Mouse (Mus musculus) granulocyte monocyte progenitor cell, adult 5-6 weeks (primary cell): ENCODE results near the gene Kbtbd13. TPM values are rescaled to one million over a fixed set of nuclear protein-coding genes. Genes with fewer than 3 reads are reported as not detected.
"Not testable (repeated sequence)": the region's sequence is repeated elsewhere in the genome, so short reads cannot be mapped to it uniquely, and the experiment has no call there.

ENCODE experiments used
- ATAC-seq: replicated peaks from 2 replicates; pipeline ENCODE4 v1.8.0; 2016; ENCODE audit warnings: mild to moderate bottlenecking, moderate TSS enrichment, inconsistent platforms; ENCODE audit not compliant: poor library complexity, severe bottlenecking
- total RNA-seq, 2 experiments: library from RNA; stranded (forward) in 1 of 2; stranded (reverse) in 1 of 2; fragments of 200-712, 200-1000 nt in 1 of 2; fragments of >200 nt in 1 of 2; fragmentation: Nextera tagmentation in 1 of 2; gene quantifications; 2 replicates each; pipeline ENCODE4 v1.2.3; 2014 to 2017

Gene Kbtbd13
- total RNA-seq, 2 experiments from 2014 or later = 0.31 TPM; not detected in 1

- no peak for ATAC-seq
Observed at GRCm38 (mm10) chr9:65358956-65359480, 32.4 kb downstream of the Kbtbd13 start.

- no peak for ATAC-seq
Observed at GRCm38 (mm10) chr9:65356971-65357370, 34.5 kb downstream of the Kbtbd13 start.

GRCm38 (mm10) chr9:65356561-65356960, 34.9 kb downstream of the Kbtbd13 start:
- ATAC-seq = no peak

GRCm38 (mm10) chr9:65353251-65353650, 38.2 kb downstream of the Kbtbd13 start:
- no peak for ATAC-seq

- no peak for ATAC-seq
Observed at GRCm38 (mm10) chr9:65347112-65347850, 44.2 kb downstream of the Kbtbd13 start.

- peak; percentile 50 for ATAC-seq
Observed at GRCm38 (mm10) chr9:65346476-65347111, 44.9 kb downstream of the Kbtbd13 start.

GRCm38 (mm10) chr9:65345854-65346475, 45.5 kb downstream of the Kbtbd13 start, which contains the start of gene Pdcd7:
TSS of gene Pdcd7 (plus strand) at chr9:65346104.
- peak; percentile 98 for ATAC-seq

- ATAC-seq = not testable (repeated sequence)
Observed at GRCm38 (mm10) chr9:65345439-65345838, 46.0 kb downstream of the Kbtbd13 start.

GRCm38 (mm10) chr9:65340414-65340813, 51.0 kb downstream of the Kbtbd13 start:
- ATAC-seq = no peak

GRCm38 (mm10) chr9:65339146-65339545, 52.3 kb downstream of the Kbtbd13 start:
- ATAC-seq = no peak

Other genes with a start within 250 kb of the Kbtbd13 start
- gene Parp16, start 196.3 kb downstream of the Kbtbd13 start, total RNA-seq (2014; fragmentation: Nextera tagmentation) = 2.1 and 8.0 TPM in 2 replicates
- 1.4 and 2.2 TPM in 2 replicates for gene Parp16, start 196.3 kb downstream of the Kbtbd13 start, total RNA-seq (2017)
- gene Cilp, start 126.5 kb downstream of the Kbtbd13 start, total RNA-seq (2014; fragmentation: Nextera tagmentation) = not detected in 2 replicates
- not detected in 2 replicates for gene Cilp, start 126.5 kb downstream of the Kbtbd13 start, total RNA-seq (2017)
- 15.8 and 24.0 TPM in 2 replicates for gene Clpx, start 97.4 kb downstream of the Kbtbd13 start, total RNA-seq (2014; fragmentation: Nextera tagmentation)
- 44.3 and 51.7 TPM in 2 replicates for gene Clpx, start 97.4 kb downstream of the Kbtbd13 start, total RNA-seq (2017)
- gene Pdcd7, start 45.5 kb downstream of the Kbtbd13 start, total RNA-seq (2014; fragmentation: Nextera tagmentation) = 11.3 and 14.7 TPM in 2 replicates
- 23.0 and 40.2 TPM in 2 replicates for gene Pdcd7, start 45.5 kb downstream of the Kbtbd13 start, total RNA-seq (2017)
- gene Ubap1l, start 30.6 kb downstream of the Kbtbd13 start, total RNA-seq (2014; fragmentation: Nextera tagmentation) = not detected in 2 replicates
- gene Ubap1l, start 30.6 kb downstream of the Kbtbd13 start, total RNA-seq (2017) = not detected in 2 replicates
- gene Rasl12, start 6.9 kb upstream of the Kbtbd13 start, total RNA-seq (2014; fragmentation: Nextera tagmentation) = 0.21 TPM in 1 of 2 replicates, not detected in the other
- gene Rasl12, start 6.9 kb upstream of the Kbtbd13 start, total RNA-seq (2017) = not detected in 2 replicates
- not detected in 2 replicates for gene Slc51b, start 31.3 kb upstream of the Kbtbd13 start, total RNA-seq (2014; fragmentation: Nextera tagmentation)
- gene Slc51b, start 31.3 kb upstream of the Kbtbd13 start, total RNA-seq (2017) = not detected in 2 replicates
- 17.9 and 35.8 TPM in 2 replicates for gene Mtfmt, start 44.1 kb upstream of the Kbtbd13 start, total RNA-seq (2014; fragmentation: Nextera tagmentation)
- 23.5 and 24.2 TPM in 2 replicates for gene Mtfmt, start 44.1 kb upstream of the Kbtbd13 start, total RNA-seq (2017)
- 81.6 and 82.9 TPM in 2 replicates for gene Spg21, start 69.3 kb upstream of the Kbtbd13 start, total RNA-seq (2014; fragmentation: Nextera tagmentation)
- gene Spg21, start 69.3 kb upstream of the Kbtbd13 start, total RNA-seq (2017) = 70.2 and 82.2 TPM in 2 replicates
- not detected in 2 replicates for gene Ankdd1a, start 128.5 kb upstream of the Kbtbd13 start, total RNA-seq (2014; fragmentation: Nextera tagmentation)
- not detected in 2 replicates for gene Ankdd1a, start 128.5 kb upstream of the Kbtbd13 start, total RNA-seq (2017)
- gene Plekho2, start 188.4 kb upstream of the Kbtbd13 start, total RNA-seq (2014; fragmentation: Nextera tagmentation) = 15.4 and 20.2 TPM in 2 replicates
- 7.1 and 12.6 TPM in 2 replicates for gene Plekho2, start 188.4 kb upstream of the Kbtbd13 start, total RNA-seq (2017)
- gene Pif1, start 195.5 kb upstream of the Kbtbd13 start, total RNA-seq (2014; fragmentation: Nextera tagmentation) = 5.3 and 5.4 TPM in 2 replicates
- 8.7 and 13.2 TPM in 2 replicates for gene Pif1, start 195.5 kb upstream of the Kbtbd13 start, total RNA-seq (2017)
- 7.5 TPM in 1 of 2 replicates, not detected in the other for gene Rbpms2, start 238.0 kb upstream of the Kbtbd13 start, total RNA-seq (2014; fragmentation: Nextera tagmentation)
- 0.67 TPM in 1 of 2 replicates, not detected in the other for gene Rbpms2, start 238.0 kb upstream of the Kbtbd13 start, total RNA-seq (2017)